Mouse (Mus musculus): ENCODE measurements around the gene Pla2g1b. TPM values are rescaled to one million over a fixed set of nuclear protein-coding genes. Genes with fewer than 3 reads are reported as not detected.
"Not testable (repeated sequence)": the region's sequence is repeated elsewhere in the genome, so short reads cannot be mapped to it uniquely, and the experiment has no call there.

Gene Pla2g1b
- polyA plus RNA-seq, 1 experiment from 2014 or later = 0.42 TPM

GRCm38 (mm10) chr5:115487942-115488580 lies 22.0 kb downstream of the Pla2g1b start:
- Histone ChIP-seq H3K4me2 (peak overlapping the region; percentile 70), H3K4me3 (peak overlapping the region; percentile 43; the same call in 1 of the 2 replicates), H3K36me3 (no peaks in the 10 kb centered on the region), H3K4me1 (peaks cover 52% of the 10 kb centered on the region), H3K9ac (peak overlapping the region; percentile 80), H3K9me3 (replicated peaks) (no peaks in the 10 kb centered on the region), H3K27me3 (replicated peaks) (0 out of 2 replicates have a peak, but pooled peaks cover 3% of the 10 kb centered on the region), H3K27ac (peak overlapping the region; percentile 100; the same call in 1 of the 2 replicates)
- no peak for ATAC-seq
- 58% methylated on average over 9 of the region's 9 CpGs for WGBS (ENCODE audit: insufficient replicate concordance)

GRCm38 (mm10) chr5:115488841-115489698 lies 23.0 kb downstream of the Pla2g1b start:
- 0 out of 2 replicates have a peak, but pooled peaks cover 3% of the 10 kb centered on the region for H3K27me3 ChIP-seq (replicated peaks)
- peak overlapping the region; percentile 43 for H3K4me3 ChIP-seq
- peak overlapping the region; percentile 70 for H3K4me2 ChIP-seq
- under 1% methylated on average over 39 of the region's 39 CpGs for WGBS (ENCODE audit: insufficient replicate concordance)
- peak; percentile 79 for ATAC-seq
- H3K9me3 ChIP-seq (replicated peaks) = no peaks in the 10 kb centered on the region
- H3K36me3 ChIP-seq = no peaks in the 10 kb centered on the region
- peaks cover 55% of the 10 kb centered on the region for H3K4me1 ChIP-seq
- peak overlapping the region; percentile 100 for H3K27ac ChIP-seq
- peak overlapping the region; percentile 80 for H3K9ac ChIP-seq

- Histone ChIP-seq H3K9me3 (replicated peaks) (no peaks in the 10 kb centered on the region), H3K4me1 (peaks cover 51% of the 10 kb centered on the region), H3K4me3 (peak overlapping the region; percentile 34), H3K4me2 (peak overlapping the region; percentile 70), H3K9ac (peak overlapping the region; percentile 80), H3K27ac (peak overlapping the region; percentile 100), H3K36me3 (no peaks in the 10 kb centered on the region), H3K27me3 (replicated peaks) (0 out of 2 replicates have a peak, but pooled peaks cover 3% of the 10 kb centered on the region)
- WGBS (ENCODE audit: insufficient replicate concordance) = under 1% methylated on average over 50 of the region's 50 CpGs
- ATAC-seq = peak; percentile 80
Observed at GRCm38 (mm10) chr5:115489699-115490637, 23.9 kb downstream of the Pla2g1b start.

- ATAC-seq = no peak
- peaks cover 47% of the 10 kb centered on the region for H3K4me1 ChIP-seq
- H3K27me3 ChIP-seq (replicated peaks) = 0 out of 2 replicates have a peak, but pooled peaks cover 3% of the 10 kb centered on the region
- H3K9ac ChIP-seq = peak overlapping the region; percentile 53
- peak overlapping the region; percentile 70 for H3K4me2 ChIP-seq
- H3K36me3 ChIP-seq = no peaks in the 10 kb centered on the region
- peak overlapping the region; percentile 100 for H3K27ac ChIP-seq
- no peaks in the 10 kb centered on the region for H3K9me3 ChIP-seq (replicated peaks)
- H3K4me3 ChIP-seq = peak overlapping the region; percentile 17
- 7% methylated on average over 8 of the region's 8 CpGs for WGBS (ENCODE audit: insufficient replicate concordance)
Observed at GRCm38 (mm10) chr5:115490638-115491000, 24.6 kb downstream of the Pla2g1b start.

GRCm38 (mm10) chr5:115491076-115491475 lies 25.0 kb downstream of the Pla2g1b start:
- H3K36me3 ChIP-seq = no peaks in the 10 kb centered on the region
- H3K4me3 ChIP-seq = peak overlapping the region; percentile 17
- H3K9ac ChIP-seq = peak overlapping the region; percentile 63
- peak overlapping the region; percentile 70 for H3K4me2 ChIP-seq
- 0 out of 2 replicates have a peak, but pooled peaks cover 2% of the 10 kb centered on the region for H3K27me3 ChIP-seq (replicated peaks)
- ATAC-seq = no peak
- 18% methylated on average over 5 of the region's 5 CpGs for WGBS (ENCODE audit: insufficient replicate concordance)
- H3K4me1 ChIP-seq = peaks cover 47% of the 10 kb centered on the region
- H3K9me3 ChIP-seq (replicated peaks) = no peaks in the 10 kb centered on the region
- peak overlapping the region; percentile 100 for H3K27ac ChIP-seq

GRCm38 (mm10) chr5:115491771-115492322 lies 25.8 kb downstream of the Pla2g1b start:
- Histone ChIP-seq H3K27me3 (replicated peaks) (no peaks in the 10 kb centered on the region), H3K4me3 (peak overlapping the region; percentile 33), H3K27ac (peak overlapping the region; percentile 53; the same call in 1 of the 2 replicates), H3K36me3 (no peaks in the 10 kb centered on the region), H3K4me2 (peak overlapping the region; percentile 70), H3K9me3 (replicated peaks) (no peaks in the 10 kb centered on the region), H3K4me1 (peaks cover 49% of the 10 kb centered on the region), H3K9ac (peak overlapping the region; percentile 63)
- no peak for ATAC-seq
- 4% methylated on average over 28 of the region's 28 CpGs for WGBS (ENCODE audit: insufficient replicate concordance)

- H3K9ac ChIP-seq = no peak overlapping the region
- H3K36me3 ChIP-seq = no peaks in the 10 kb centered on the region
- no peaks in the 10 kb centered on the region for H3K9me3 ChIP-seq (replicated peaks)
- H3K4me1 ChIP-seq = peaks cover 52% of the 10 kb centered on the region
- H3K4me3 ChIP-seq = no peak overlapping the region
- WGBS (ENCODE audit: insufficient replicate concordance) = 55% methylated on average over 6 of the region's 6 CpGs
- no peak overlapping the region for H3K27ac ChIP-seq
- H3K27me3 ChIP-seq (replicated peaks) = no peaks in the 10 kb centered on the region
- no peak for ATAC-seq
- H3K4me2 ChIP-seq = no peak overlapping the region
Observed at GRCm38 (mm10) chr5:115492711-115493335, 26.8 kb downstream of the Pla2g1b start.

- 44% methylated on average over 5 of the region's 5 CpGs for WGBS (ENCODE audit: insufficient replicate concordance)
- Histone ChIP-seq H3K9me3 (replicated peaks) (no peaks in the 10 kb centered on the region), H3K4me1 (peaks cover 50% of the 10 kb centered on the region), H3K4me3 (no peak overlapping the region), H3K36me3 (no peaks in the 10 kb centered on the region), H3K27ac (no peak overlapping the region), H3K4me2 (no peak overlapping the region), H3K9ac (no peak overlapping the region), H3K27me3 (replicated peaks) (no peaks in the 10 kb centered on the region)
- no peak for ATAC-seq
Observed at GRCm38 (mm10) chr5:115493441-115493840, 27.4 kb downstream of the Pla2g1b start.

- not testable (repeated sequence) for H3K4me2 ChIP-seq; H3K4me3 ChIP-seq; H3K9me3 ChIP-seq (replicated peaks); H3K9ac ChIP-seq; H3K36me3 ChIP-seq; ATAC-seq; H3K27ac ChIP-seq; H3K27me3 ChIP-seq (replicated peaks)
- peaks cover 50% of the 10 kb centered on the region for H3K4me1 ChIP-seq
- WGBS (ENCODE audit: insufficient replicate concordance) = 77% methylated on average over 3 of the region's 3 CpGs
Observed at GRCm38 (mm10) chr5:115495618-115496017, 29.6 kb downstream of the Pla2g1b start.

GRCm38 (mm10) chr5:115497033-115497432 lies 31.0 kb downstream of the Pla2g1b start:
- no peak overlapping the region for H3K27ac ChIP-seq
- no peak overlapping the region for H3K9ac ChIP-seq
- no peaks in the 10 kb centered on the region for H3K27me3 ChIP-seq (replicated peaks)
- 69% methylated on average over 7 of the region's 7 CpGs for WGBS (ENCODE audit: insufficient replicate concordance)
- H3K9me3 ChIP-seq (replicated peaks) = no peaks in the 10 kb centered on the region
- H3K36me3 ChIP-seq = no peaks in the 10 kb centered on the region
- H3K4me3 ChIP-seq = no peak overlapping the region
- H3K4me2 ChIP-seq = no peak overlapping the region
- ATAC-seq = no peak
- peaks cover 36% of the 10 kb centered on the region for H3K4me1 ChIP-seq

Measured in liver, embryonic 12.5 days (tissue).